Mouse (Mus musculus): Measurements from ENCODE around the gene P2rx4. TPM values are rescaled to one million over a fixed set of nuclear protein-coding genes. Genes with fewer than 3 reads are reported as not detected.

The P2rx4 gene
- total RNA-seq, 2 experiments from 2014 or later: 11.4 to 15.0 TPM

- no peak overlapping the region for H3K27ac ChIP-seq
- TF ChIP-seq CTCF (conservative IDR thresholded peaks at IDR 0.05): no peak
- H3K4me3 ChIP-seq: no peak overlapping the region
- DNase-seq (ENCODE audit: low spot score in 2 of 2): no peak
Observed at GRCm38 (mm10) chr5:122773756-122774155, 66.4 kb downstream of the P2rx4 start.

- DNase-seq (ENCODE audit: low spot score in 2 of 2): peak in 1 of 2 experiments; percentile 34
- H3K4me3 ChIP-seq: peak overlapping the region; percentile 37
- peak overlapping the region; percentile 72 for H3K27ac ChIP-seq
- TF ChIP-seq CTCF (conservative IDR thresholded peaks at IDR 0.05): no peak
Observed at GRCm38 (mm10) chr5:122774743-122775611, 67.6 kb downstream of the P2rx4 start.

DNA sequence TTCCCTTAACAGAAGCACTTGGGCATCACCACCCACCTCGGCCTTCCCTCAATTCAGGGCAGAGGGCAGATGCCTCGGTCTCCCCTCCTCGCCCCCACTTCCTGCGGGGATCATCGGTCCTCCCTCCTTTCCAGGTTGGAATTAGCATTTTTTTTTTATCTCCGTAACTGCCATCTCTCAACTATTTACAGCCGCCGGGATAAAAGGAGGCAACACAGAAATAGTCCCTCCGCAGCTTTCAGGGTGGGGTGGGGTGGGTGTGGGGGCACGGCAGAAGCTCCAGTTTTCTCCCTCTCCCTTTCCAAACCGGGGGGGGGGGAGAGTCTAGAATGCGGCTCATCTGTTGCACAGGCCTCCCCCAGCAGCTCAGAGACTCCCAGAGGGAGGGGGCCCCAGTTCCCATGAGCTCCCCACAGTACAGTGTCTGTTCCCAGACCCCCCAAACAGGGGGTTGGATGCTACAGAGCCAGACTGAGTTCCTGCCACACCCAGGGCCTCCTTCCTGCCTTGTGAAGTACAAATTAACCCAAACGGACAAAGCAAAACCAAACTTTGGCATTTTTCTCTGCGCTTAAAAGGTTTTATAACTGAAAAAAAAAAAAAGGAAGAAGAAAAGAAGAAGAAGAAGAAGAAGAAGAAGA is 68.4 kb downstream of the P2rx4 start:
- H3K27ac ChIP-seq: peak overlapping the region; percentile 72
- no peak for DNase-seq (ENCODE audit: low spot score in 2 of 2)
- TF ChIP-seq CTCF (conservative IDR thresholded peaks at IDR 0.05): no peak
- peak overlapping the region; percentile 37 for H3K4me3 ChIP-seq

DNA sequence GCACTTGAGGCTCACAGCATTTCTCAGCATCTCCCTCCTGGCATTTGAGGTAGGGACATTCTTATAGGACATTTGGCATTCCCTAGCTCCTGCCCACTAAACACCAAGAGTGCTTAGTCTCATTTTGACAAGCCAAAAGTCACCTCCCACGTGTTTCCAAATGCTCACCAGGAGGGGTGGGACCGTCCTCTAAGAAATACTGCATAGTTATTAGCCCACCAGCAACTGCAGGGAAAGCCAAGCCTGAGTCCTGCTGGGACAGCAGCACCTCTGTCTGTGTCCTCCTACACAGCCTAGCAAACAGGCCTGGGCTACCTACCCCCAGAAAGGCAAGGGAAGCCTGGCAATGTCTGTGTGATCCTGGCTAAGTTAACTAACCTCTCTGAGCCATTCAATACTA is 70.0 kb downstream of the P2rx4 start:
- H3K27ac ChIP-seq: 0 out of 2 replicates have a peak overlapping the region, but pooled peaks have one; percentile 94
- no peak for DNase-seq (ENCODE audit: low spot score in 2 of 2)
- H3K4me3 ChIP-seq: no peak overlapping the region
- TF ChIP-seq CTCF (conservative IDR thresholded peaks at IDR 0.05): no peak

- DNase-seq (ENCODE audit: low spot score in 2 of 2): no peak
- H3K27ac ChIP-seq: peak overlapping the region; percentile 94
- peak overlapping the region; percentile 88 for H3K4me3 ChIP-seq
- no peak for TF ChIP-seq CTCF (conservative IDR thresholded peaks at IDR 0.05)
Observed at GRCm38 (mm10) chr5:122778231-122779226, 71.2 kb downstream of the P2rx4 start.

Small RNA genes within 50 kb of the gene (microRNA-seq; reads per million reads assigned to microRNA genes)
- gene Mir8115: 0 to 0.92 reads per million in 2 experiments

Other genes starting within 250 kb of the P2rx4 start
- 100 to 1,000 TPM; 588 to 630 TPM for gene Atp2a2, start 205.3 kb upstream of the P2rx4 start, total RNA-seq (2021)
- 10 to 100 TPM; 36.0 to 38.4 TPM for gene Ift81, start 93.0 kb upstream of the P2rx4 start, total RNA-seq (2021)
- 1 to 10 TPM; 8.4 to 9.8 TPM for gene P2rx7, start 63.6 kb upstream of the P2rx4 start, total RNA-seq (2021)
- 100 to 1,000 TPM; 104 to 109 TPM for gene Camkk2, start 71.9 kb downstream of the P2rx4 start, total RNA-seq (2021)
- 100 to 1,000 TPM; 216 to 217 TPM for gene Anapc5, start 113.8 kb downstream of the P2rx4 start, total RNA-seq (2021)
- gene Rnf34, start 142.5 kb downstream of the P2rx4 start, total RNA-seq (2021): 10 to 100 TPM; 53.7 to 54.1 TPM

Data from layer of hippocampus, adult 2 months (tissue).